Mouse (Mus musculus) cerebellum, postnatal 14 days (tissue): ENCODE data around the gene Naa80.

Source experiments
- DNase-seq, 2 experiments: peaks; one replicate each; pipeline ENCODE4 v3.0.0; 2021; ENCODE audit warnings: mixed read lengths in 2 of 2

Naa80 gene

DNA sequence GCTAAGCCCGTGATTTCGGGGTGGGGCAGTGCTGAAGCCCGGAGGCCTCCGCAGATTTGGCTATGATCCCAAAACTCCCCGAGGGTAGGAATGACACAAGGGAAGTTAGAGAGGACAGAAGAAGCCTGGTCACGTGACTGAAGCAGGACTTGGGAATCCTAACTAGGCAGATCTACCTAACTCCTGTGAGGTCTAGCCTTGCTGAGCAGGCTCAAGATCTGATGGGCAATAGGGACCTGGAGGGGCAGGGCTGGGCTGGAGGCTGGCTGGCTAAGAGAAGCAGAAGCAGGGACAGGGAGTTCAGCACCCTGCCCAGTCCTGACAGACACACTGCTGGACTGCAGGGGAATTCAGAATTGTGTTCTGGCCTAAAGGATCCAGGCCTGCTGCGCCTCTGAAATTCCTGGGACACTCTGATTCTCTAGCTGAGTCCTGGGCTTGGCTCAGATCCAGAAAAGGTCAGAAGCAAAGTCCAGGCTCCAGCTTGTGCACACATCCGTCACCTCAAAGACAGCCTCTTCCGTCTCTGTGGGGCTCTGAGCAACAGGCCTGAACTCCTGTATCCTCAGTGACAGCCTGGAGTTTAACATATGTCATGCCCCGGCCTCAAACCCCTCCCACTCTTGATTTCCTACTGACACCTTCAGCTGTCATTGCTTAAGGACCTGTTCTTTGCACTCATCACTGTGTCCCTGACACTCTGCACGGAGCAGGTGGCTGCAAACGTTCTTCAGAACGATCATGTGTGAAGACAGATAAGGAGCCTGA is 40.3 kb downstream of the Naa80 start:
- peak in 1 of 2 experiments; percentile 38 for DNase-seq

- DNase-seq = peak in 1 of 2 experiments; percentile 26
Measured at GRCm38 (mm10) chr9:107619546-107619879, 40.8 kb downstream of the Naa80 start.

GRCm38 (mm10) chr9:107620954-107621353 is 42.3 kb downstream of the Naa80 start:
- DNase-seq = peak in 1 of 2 experiments; percentile 52

- DNase-seq = no peak
Measured at GRCm38 (mm10) chr9:107624539-107624938, 45.9 kb downstream of the Naa80 start.

DNA sequence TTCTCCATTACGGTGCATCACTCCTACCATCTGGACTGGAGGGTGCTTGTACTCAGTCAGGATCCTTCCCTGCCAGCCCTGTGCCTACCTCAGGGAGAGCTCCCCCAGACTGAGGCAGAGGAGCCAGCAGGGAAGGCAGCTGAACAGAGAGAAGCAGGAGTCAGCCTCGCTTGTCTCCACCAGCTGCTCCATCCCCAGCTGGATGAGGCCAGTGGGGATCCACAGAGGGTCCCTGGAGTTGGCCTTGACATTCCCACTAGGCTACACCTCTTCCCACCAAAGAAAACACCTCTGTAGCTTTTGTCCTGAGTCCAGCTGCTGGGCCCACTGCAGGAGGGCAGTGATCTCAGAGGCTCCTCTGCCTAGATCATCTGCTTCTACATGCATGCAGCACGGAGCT is 46.3 kb downstream of the Naa80 start:
- DNase-seq = peak in 1 of 2 experiments; percentile 1

DNA sequence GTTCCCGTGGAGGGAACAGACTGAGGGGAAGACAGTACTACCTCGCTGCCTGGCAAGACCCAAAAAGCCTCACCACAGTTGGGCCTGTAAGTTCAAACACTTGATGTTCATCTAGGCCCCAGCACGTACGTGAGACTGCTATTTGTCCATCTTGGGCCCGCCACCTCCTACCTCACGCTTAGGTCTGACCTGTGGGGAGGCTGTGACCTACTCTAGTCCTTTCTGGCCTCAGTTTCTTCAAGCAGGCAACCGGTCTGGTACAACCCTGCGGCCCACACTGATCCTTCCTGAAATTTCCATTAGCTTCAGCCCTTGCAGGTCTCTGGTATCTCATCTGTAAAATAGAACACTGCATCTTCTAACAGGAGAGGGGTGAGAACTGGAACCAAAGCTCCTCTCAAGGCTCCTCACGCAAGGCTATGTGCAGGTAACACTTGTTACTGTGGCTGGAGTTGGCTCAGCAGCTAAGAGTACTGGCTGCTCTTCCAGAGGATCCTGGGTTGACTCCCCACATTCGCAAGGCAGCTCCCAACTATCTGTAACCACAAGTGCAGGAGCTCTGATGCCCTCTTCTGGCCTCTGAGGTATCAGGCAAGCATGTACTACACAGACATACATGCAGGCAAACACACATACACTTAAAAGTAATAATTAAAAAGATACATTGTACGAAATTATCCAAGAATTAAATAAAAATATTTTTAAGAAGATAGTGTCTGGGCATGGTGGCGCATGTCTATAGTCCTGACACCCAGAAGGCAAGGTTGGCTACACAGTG is 46.9 kb downstream of the Naa80 start:
- peak in 1 of 2 experiments; percentile 48 for DNase-seq

DNA sequence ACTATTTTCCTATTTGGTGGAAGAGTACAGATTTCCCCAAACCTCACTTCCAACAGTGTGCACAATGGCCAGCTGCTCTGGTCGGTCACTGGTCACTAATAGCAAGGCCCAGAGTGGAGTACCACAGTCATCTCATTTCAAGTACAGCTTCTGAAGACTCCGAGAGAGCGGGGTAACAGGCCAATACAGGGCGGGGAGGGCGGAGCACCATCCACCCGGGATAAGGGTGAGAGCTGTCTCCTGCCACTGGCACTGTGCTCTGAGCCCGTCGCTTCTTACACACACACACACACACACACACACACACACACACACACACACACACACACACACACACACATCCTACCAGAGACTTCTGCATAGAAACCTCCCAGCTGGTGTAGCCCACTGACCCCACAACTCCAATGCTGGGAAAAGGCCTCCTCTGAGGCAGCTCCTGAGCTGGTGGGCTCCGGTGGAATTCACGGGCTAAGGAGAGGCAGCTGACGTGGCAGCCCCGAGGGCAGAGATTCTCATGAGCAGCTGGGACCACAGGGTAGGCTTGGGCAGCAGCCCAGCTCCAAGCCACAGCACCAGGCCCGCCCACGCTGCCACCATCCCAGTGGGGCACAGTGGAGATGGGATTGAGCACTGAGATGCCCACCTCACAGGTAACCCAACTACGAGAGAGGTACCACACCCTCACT is 47.6 kb downstream of the Naa80 start:
- peak; percentile 33 to 40 for DNase-seq

- DNase-seq = peak; percentile 81 to 92
Measured at GRCm38 (mm10) chr9:107626844-107627277, 48.2 kb downstream of the Naa80 start.

- DNase-seq = peak in 1 of 2 experiments; percentile 34
Measured at GRCm38 (mm10) chr9:107627387-107628255, 48.9 kb downstream of the Naa80 start.

DNA sequence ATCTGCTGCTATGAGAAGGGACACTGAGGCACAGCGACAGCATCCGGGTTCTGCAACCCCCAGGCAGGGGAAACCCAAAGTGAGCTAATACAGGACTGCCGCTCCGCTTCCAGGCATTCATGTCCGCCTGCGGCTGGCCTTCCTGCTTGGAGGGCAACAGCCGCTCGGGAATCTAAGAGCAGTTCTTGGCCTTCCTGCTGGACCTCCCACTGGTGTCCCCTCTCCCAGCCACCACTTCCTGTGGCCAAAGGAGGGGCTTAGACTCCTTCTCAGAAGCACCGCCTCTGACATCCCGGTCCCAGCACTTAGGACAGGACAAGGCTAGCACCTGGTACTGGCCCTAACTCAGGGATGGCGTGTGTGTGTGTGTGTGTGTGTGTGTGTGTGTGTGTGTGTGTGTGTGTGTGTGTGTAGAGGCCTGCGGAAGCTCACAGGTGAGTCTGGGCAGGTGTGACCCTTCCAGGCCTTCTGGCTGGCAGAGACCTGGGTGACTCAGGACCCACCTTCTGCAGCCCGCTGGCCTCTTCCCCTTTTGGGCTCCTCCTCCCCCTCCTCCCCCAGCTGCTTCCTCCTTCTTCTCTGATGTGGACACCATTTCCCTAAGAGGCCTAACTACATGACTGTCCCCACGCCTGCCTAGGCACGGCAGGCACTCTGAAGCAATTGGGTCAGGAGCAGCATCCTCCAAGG is 50.2 kb downstream of the Naa80 start:
- peak in 1 of 2 experiments; percentile 28 for DNase-seq

DNA sequence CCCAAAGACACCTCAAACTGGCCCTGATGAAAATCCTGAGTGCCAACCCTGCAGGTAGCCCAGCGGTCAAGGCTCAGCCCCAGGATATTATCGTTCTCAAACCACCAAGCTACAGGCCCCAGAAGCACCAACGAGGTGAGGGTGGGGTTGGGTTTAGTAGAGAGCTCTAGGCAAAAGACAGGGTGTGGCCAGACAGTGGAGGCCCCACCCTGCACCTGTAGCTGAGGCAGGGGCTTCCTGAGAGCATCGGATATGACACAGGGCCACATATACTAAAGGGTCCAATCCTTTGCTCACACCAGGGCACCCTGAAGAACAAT is 50.7 kb downstream of the Naa80 start:
- no peak for DNase-seq

GRCm38 (mm10) chr9:107629901-107630425 is 51.3 kb downstream of the Naa80 start:
- DNase-seq = peak in 1 of 2 experiments; percentile 23

GRCm38 (mm10) chr9:107630576-107630975 is 51.9 kb downstream of the Naa80 start:
- no peak for DNase-seq

DNA sequence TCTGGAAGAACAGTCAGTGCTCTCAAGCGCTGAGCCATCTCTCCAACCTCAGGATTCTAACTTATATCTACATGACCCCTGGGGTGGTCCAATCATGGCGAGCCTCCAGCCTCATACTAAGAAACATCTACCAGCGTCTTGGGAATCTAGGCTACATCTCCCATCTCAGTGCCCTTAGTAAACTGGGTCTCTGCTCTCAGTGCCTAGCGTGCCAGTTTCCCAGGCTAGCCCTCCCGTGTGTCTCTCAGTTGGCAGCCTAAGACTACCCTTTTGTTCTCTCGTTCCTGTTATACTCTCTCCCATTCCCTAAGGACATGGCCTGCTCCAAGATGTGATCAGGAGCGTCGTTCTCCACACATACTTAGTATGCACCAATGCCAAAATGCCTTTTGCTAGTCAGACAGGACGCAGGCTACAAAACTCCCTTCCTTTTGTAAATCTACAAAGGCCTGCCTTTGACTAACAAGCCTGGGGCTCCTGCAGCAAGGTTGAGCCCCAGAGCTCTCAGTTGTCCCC is 52.7 kb downstream of the Naa80 start:
- DNase-seq = no peak

DNA sequence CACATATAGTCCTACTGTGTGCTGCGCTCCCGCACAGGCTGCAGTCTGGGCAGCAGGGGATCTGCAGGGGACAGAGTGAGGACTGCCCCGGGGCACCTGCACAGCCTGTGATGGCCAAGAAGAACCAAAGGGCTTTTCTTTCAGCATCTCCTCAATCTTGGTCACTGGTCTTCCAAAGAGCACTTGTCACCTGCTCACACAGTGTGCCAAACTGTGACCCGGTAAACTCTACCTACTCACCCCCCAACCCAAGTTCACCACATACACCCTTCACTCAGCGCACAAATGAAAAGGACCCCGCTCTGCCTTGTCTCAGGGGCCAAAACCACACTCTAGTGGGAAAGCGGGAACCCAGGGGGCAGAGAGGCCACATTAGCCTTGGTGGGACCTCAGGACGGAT is 53.2 kb downstream of the Naa80 start:
- peak in 1 of 2 experiments; percentile 2 for DNase-seq

DNA sequence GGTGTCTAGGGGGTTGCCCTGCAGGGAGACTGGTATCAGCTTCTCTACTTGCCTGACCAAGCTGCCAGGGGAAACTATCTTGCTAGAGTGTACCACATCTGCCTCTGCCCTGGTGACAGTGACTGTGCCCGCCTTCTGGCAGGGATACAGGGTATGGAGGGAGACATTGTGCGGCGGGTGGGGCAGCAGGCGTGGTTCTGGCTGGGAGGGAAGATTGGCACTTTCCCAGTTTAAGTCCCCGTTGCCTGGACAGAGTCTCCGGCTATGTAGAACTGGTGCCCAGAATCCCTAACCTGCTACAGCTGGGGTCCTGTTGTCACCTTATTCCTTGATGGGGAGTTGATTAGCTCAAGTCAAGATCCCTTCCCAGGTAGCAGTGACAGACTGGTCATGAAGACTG is 53.8 kb downstream of the Naa80 start:
- no peak for DNase-seq

GRCm38 (mm10) chr9:107633091-107633660 is 54.5 kb downstream of the Naa80 start:
- DNase-seq = peak; percentile 50 to 55
